Mouse (Mus musculus) induced T-regulatory cell, adult 2 months (primary cell): ENCODE data around the gene Gm43064.
"Not testable (repeated sequence)": the region's sequence is repeated elsewhere in the genome, so short reads cannot be mapped to it uniquely, and the experiment has no call there.

Experiments
- DNase-seq: peaks from one replicate; pipeline ENCODE4 v3.0.0-alpha.2; 2012; ENCODE audit warnings: low read depth

Gm43064 gene

DNA sequence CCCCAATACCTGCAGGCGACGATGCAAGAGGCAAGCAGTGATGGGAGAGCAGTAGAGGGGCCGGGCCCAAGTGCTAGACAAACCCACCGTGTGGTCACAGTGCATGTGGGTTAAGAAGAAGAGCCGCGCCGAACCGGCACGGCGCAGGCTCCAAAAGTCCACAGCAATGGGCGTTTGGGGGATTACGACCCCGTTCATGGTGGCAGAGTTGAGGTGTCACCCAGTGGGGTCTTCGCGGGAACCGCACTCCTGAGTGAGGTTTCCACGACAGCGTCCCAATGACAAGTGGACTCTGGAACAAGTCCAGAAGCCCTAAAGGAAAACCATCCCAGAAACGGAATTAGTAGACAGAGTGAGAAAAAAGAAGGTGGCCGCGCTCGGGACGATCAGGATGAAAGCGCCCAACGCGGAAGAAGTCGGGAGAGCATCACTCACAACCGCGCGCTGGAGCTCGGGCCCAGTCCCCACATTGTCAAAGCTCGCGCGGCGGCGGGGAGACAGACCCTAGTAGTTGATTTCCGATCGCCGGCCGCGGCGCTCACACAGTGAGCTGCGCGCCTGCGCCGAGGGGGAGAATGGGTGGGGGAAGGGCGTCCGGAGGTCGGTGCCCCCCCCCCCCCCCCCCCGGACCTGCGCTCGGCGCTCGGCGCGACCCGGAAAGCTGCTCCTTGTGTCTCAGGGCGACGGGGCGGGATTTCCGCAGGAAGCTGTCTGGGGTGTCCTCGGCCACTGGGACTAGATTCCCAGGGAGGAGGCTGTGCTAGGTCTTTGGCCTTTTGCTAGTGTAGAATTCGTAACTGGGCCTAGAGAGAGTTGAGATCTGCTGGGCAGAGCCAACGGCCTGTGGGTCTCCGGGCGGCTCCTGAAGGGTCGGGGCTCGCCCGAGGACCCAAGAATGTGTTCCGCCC lies at the start of gene Gm43064, which contains the start of the genes Dclre1b and Ap4b1:
Gene Gm43064, plus strand, starts transcription at position 683 of the 908 bp plus-strand sequence.
Gene Dclre1b, minus strand, starts transcription at position 554 of the 908 bp plus-strand sequence.
Gene Ap4b1, plus strand, starts transcription at position 630 of the 908 bp plus-strand sequence.
- DNase-seq = peak; percentile 97

DNA sequence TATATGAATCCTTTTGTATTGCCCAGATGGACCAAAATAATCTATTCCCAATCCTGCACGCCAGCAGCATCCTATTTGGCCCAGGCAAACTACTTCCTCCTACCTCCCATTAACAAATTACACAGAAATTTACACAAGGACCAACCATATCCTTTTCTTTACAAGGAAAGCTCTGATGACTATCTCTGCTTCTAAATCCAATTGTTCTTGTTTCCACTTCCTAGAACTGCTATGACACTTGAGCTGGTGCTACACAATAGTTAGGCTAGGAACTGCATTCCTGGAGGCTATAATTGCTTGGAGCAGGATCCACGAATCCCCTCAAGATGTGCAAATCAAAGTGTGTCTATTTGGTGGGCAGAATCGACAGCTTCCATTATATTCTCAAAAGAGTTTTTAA lies 42.6 kb upstream of the Gm43064 start:
- DNase-seq = no peak

GRCm38 (mm10) chr3:103771531-103772130 lies 37.7 kb upstream of the Gm43064 start:
- DNase-seq = no peak

GRCm38 (mm10) chr3:103772846-103773245 lies 36.5 kb upstream of the Gm43064 start:
- DNase-seq = peak; percentile 58

DNA sequence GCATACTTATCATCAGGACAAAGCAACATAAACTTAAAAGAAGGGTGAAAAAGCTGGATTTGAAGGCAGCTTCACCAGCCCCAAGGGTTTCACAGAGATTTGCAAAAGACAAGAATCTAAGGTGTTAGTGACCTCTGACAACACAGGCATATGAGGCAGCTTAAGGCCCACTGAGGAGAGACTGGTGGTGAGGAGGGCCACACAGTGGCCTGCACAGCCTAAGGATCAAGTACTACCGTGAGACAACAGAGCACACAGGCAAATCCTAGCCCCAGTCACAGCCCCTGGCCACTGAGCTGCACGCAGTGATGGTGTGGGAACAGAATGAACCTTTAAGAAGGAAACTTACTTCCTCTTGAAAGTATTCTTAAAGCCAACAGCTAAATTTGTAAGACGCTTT lies 35.9 kb upstream of the Gm43064 start:
- peak; percentile 28 for DNase-seq

DNA sequence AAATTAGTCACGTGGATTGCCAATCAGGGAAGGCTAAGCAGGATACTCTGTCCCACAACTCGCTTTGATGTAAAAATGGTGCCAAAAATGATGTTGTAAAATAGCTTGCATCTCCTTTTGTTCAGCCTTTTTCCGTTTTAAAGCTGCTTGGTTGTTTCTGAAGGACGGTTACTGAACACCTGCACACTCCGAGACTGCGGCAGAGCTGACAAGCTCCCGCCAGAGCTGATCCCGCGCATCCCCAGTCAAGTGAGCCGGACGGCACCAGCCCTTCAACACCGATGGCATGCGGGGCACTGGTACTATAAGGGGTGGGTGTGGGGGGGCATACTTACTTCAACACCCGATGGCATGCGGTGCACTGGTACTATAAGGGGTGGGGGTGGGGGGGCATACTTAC lies 35.4 kb upstream of the Gm43064 start:
- no peak for DNase-seq

DNA sequence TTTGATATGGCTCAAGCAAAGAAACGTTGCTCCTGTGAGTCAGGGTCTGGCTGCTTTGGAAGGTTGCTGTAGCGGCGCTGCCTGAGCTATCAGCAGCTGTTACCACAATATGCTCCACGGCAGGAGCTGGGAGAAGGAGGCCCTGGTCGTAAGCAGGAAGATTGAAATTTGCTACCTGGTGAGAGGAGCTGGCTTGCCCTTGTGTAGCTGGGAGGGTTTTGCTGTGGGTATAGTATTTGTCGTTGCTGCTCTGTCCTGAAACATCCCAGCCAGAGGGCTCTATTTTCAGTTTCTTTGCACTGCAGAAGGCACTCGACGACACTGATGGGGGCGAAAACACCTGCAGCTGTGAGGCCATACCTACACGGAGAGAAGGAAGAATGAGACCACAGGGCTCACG lies 31.4 kb upstream of the Gm43064 start:
- peak; percentile 3 for DNase-seq

DNA sequence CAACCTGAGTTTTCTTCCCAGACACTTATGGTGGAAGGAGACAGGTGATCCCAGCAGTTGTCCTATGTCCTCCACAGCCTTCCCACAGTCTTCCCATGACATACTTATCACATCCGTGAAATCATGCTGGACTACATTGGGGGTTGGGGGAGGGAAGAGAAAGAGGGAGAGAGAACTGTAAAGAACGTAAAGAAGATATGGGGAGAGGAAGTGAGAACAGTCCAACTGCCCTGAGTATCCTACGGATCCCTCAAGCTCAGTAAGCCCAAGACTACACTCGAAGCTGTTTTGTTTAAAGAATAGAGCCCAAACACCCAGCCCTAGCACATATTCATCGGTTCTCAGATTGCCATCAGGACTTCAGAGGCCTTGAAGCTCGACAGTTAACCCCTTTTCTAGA lies 30.7 kb upstream of the Gm43064 start:
- peak; percentile 3 for DNase-seq

DNA sequence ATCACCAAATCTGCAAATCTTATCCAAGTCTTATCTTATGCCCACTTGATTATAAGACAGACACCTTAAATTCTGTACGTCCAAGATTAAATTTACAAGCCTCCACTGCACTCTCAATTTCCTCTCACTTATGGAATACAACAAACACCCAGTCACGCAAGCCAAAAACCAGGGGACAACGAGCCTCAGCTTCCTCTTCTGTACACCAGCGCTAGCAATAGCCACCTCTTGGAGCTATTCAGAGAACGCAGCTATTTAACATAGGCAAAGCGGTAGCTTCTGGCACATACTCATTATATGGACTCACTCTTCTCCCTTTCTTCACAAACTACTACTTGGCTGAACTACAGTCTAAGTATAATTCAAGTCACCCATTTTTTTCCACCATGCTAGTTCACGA lies 30.2 kb upstream of the Gm43064 start:
- no peak for DNase-seq

DNA sequence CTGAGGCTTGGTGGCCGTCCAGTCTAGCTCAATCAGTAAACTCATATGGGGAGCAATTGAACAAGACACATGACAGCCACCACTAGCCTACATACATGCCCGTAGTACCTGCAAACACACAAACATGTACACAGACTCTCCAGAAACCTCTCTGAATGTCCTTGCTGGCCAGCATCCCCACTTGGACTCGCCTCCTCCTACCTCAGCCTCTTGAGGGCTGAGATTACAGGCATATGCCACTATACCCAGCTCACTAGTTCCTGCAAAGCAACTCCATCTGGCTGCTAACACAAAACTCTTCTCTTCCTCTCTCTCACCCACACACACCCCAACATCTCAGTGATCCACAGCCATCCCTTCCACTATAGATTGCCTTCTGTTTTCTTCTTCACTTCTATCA lies 29.1 kb upstream of the Gm43064 start:
- peak; percentile 10 for DNase-seq

- DNase-seq = no peak
These were observed 28.6 kb upstream of the Gm43064 start for GRCm38 (mm10) chr3:103780777-103781176.

DNA sequence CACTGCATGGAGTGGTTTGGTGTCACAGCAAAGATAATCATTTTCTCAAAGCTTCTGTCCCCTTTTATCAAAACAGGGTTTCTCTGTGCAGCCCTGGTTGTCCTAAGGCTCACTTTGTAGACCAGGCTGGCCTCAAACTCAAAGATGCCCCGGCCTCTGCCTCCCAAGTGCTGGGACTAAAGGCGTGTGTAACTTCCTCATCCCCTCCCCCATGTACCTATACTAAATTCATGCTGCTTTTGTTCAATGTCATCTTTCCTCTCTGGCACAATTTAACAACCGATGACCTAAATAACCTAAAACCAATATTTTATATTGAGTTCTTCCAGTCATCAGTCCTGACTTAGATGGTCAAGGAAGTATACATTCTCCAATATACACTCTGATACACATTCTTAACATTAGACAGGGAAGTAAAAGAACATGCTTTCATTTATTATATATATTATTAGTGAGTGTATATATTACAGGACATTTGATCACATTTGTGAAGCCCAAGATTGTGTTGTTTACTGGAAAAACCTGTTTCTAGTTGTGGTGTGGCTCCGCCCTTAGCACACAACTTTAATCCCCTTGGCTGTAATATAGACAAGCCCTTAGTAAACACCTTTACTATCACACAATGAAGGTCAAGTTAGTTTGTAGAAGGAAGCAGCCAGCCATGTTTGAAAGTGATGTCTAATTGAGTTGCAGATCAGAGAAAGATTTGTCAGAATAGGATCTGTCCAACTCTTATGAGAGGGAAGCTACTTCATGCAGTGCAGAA lies 26.3 kb upstream of the Gm43064 start:
- no peak for DNase-seq

DNA sequence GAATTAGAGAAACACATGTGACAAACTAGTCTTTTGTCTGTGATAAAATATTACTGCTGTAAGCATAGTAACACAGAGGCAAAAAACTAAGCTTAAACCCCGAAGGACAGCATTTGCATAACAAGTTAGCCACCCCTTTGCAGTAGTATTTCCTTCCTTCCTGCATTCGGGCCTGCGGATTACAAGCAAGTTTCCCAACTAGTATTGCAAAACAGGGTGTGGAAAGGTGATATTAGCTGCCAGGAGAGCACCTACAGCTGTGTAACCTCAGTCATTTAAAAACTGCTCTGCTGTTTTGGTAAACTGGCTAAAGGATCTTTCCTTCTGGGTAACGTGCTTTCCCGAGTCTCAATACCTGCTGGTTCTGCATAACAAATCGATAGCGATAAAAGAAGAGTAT lies 22.1 kb upstream of the Gm43064 start:
- no peak for DNase-seq

DNA sequence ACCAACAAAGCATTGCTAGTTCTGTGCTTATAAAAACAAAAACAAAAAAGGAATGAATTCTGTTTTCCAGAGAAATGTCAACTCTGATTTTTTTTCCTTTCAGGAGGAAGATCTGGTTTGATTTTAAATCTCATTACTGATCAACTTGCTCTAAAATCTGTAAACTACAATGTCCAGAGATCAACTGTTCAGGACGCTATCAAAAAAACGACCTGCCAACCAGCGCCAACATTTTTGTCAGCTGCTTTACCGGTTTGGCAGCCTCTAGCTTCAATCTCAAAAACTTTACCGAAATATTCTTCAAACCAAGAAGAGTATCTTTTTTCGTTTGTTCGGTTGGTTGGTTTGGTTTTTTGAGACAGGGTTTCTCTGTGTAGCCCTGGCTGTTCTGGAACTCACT lies 20.3 kb upstream of the Gm43064 start:
- no peak for DNase-seq

GRCm38 (mm10) chr3:103789891-103790345 lies 19.5 kb upstream of the Gm43064 start:
- peak; percentile 86 for DNase-seq

- DNase-seq = no peak
These were observed 18.8 kb upstream of the Gm43064 start for GRCm38 (mm10) chr3:103790346-103791145.

DNA sequence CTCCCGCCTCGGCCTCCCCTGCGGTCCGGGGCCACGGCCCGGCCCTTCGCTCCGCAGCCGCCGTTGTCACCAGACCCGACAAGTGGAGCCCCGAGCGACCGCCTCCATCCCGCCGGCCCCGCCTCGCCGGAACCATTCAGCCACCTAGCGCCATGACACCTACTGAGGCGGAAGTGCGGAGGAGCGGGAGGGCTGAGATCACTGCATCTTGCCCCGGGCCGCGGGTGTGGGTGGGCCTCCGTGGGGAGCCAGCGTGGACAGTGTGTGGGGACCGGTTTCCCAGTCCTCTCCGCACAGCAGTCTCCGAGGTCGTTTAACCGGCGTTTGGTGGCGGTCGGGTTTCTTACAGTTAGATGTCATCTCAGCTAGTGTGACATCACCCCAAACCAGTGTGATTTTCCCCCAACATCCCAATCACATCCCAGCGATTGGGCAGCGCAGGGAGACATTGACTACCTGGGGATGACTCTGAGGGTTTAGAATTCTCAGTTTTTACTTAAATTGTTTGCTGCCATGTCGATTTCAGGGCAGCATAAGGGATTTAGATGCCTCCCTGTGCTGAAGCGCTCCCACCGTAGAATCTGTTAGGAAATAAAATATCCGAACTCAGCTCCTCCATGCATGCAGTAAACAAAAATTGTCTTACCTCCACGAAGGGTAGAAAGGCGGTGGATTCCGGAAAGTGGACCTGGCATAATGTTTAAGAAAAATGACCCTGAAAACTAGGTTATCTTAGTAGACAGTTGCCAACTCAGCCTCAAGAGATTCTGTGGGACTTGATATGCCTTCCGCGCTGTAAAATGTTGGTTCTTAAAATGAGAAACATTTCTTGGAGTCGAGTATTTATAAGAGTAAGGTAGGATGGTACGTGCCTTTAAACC lies 17.9 kb upstream of the Gm43064 start, which contains the start of gene Hipk1:
Gene Hipk1, minus strand, starts transcription at position 334 of the 881 bp plus-strand sequence.
- DNase-seq = peak; percentile 96

GRCm38 (mm10) chr3:103792111-103792406 lies 17.3 kb upstream of the Gm43064 start:
- not testable (repeated sequence) for DNase-seq

- DNase-seq = no peak
These were observed 16.8 kb upstream of the Gm43064 start for GRCm38 (mm10) chr3:103792566-103792965.

GRCm38 (mm10) chr3:103796389-103796788 lies 13.0 kb upstream of the Gm43064 start:
- DNase-seq = no peak

GRCm38 (mm10) chr3:103799507-103799906 lies 9.9 kb upstream of the Gm43064 start:
- DNase-seq = no peak
